Mouse (Mus musculus) ES-E14 (cell line): ENCODE results near the gene 6030458C11Rik. TPM values are rescaled to one million over a fixed set of nuclear protein-coding genes. Genes with fewer than 3 reads are reported as not detected.

Experiments
- DNase-seq: peaks from one replicate; pipeline ENCODE4 v3.0.0-alpha.2; 2013; ENCODE audit warnings: low read depth, low spot score
- H3K27ac ChIP-seq: 2 replicates; pipeline ENCODE4 v1.5.1; 2012; ENCODE audit warnings: low read depth, mild to moderate bottlenecking, low read length, moderate library complexity, mixed read lengths; ENCODE audit not compliant: poor library complexity, insufficient read depth, severe bottlenecking
- H3K36me3 ChIP-seq: 2 replicates; pipeline ENCODE4 v1.6.1; 2012; ENCODE audit warnings: mild to moderate bottlenecking, low read length, moderate library complexity, mixed read lengths; ENCODE audit not compliant: control insufficient read depth, poor library complexity, insufficient read depth, severe bottlenecking
- H3K4me1 ChIP-seq, 2 experiments: fragments of 150-350 bp in 1 of 2; sonication (generic) in 1 of 2; 2 replicates each; pipeline ENCODE4 v1.6.1; 2012; ENCODE audit warnings: low read length in 2 of 2, mild to moderate bottlenecking in 1 of 2, mixed read lengths in 1 of 2; ENCODE audit not compliant: control insufficient read depth in 2 of 2, insufficient read depth in 2 of 2, poor library complexity in 1 of 2
- H3K4me3 ChIP-seq, 2 experiments: fragments of 150-350 bp in 1 of 2; sonication (generic) in 1 of 2; 2 replicates each; pipeline ENCODE4 v1.5.1; 2012; ENCODE audit warnings: low read length in 2 of 2, low read depth in 1 of 2, mild to moderate bottlenecking in 1 of 2, mixed read lengths in 1 of 2; ENCODE audit not compliant: insufficient read depth in 1 of 2, poor library complexity in 1 of 2, severe bottlenecking in 1 of 2
- H3K9ac ChIP-seq: 2 replicates; pipeline ENCODE4 v1.6.1; 2012; ENCODE audit warnings: low read depth, mild to moderate bottlenecking, low read length, mixed read lengths; ENCODE audit not compliant: poor library complexity, insufficient read depth, severe bottlenecking
- H3K9me3 ChIP-seq: fragments of 150-350 bp; sonication (generic); 2 replicates; pipeline ENCODE4 v1.6.1; 2012; ENCODE audit warnings: low read depth, mild to moderate bottlenecking, low read length; ENCODE audit not compliant: control insufficient read depth, insufficient read depth
- CHD2 ChIP-seq: IDR thresholded peaks from 2 replicates; pipeline ENCODE4 v1.6.1; 2014; ENCODE audit warnings: mild to moderate bottlenecking, low read depth, low read length, inconsistent platforms
- HCFC1 ChIP-seq: IDR thresholded peaks from 2 replicates; pipeline ENCODE4 v1.6.1; 2012; ENCODE audit warnings: low read length, inconsistent platforms, borderline replicate concordance; ENCODE audit not compliant: insufficient read depth
- MAFK ChIP-seq: IDR thresholded peaks from 2 replicates; pipeline ENCODE4 v1.6.1; 2014; ENCODE audit warnings: mild to moderate bottlenecking, low read depth, low read length, inconsistent platforms; ENCODE audit not compliant: insufficient read depth
- ZC3H11A ChIP-seq: IDR thresholded peaks from 2 replicates; pipeline ENCODE4 v1.6.1; 2012; ENCODE audit warnings: low read depth, mild to moderate bottlenecking, inconsistent platforms, low read length, borderline replicate concordance
- ZNF384 ChIP-seq: IDR thresholded peaks from 2 replicates; pipeline ENCODE4 v1.6.1; 2012; ENCODE audit warnings: low read depth, low read length, inconsistent platforms
- in situ Hi-C, 2 experiments: fragments of 600-800 bp; cut with MboI; formaldehyde crosslinking; loops; one replicate each; pipeline ENCODE4 v1.15.1; 2025; ENCODE audit warnings: low sequenced_read_pairs in 2 of 2, inconsistent platforms in 1 of 2; ENCODE audit not compliant: unreplicated experiment in 2 of 2
- total RNA-seq: library from RNA; depleted of rRNA; stranded (reverse); fragments of 300-350 nt; gene quantifications from 2 replicates; pipeline ENCODE4 v1.2.3, GENCODE M21; 2012; rRNA removed

6030458C11Rik gene
- total RNA-seq, result 26.4 and 27.5 TPM in 2 replicates

DNA sequence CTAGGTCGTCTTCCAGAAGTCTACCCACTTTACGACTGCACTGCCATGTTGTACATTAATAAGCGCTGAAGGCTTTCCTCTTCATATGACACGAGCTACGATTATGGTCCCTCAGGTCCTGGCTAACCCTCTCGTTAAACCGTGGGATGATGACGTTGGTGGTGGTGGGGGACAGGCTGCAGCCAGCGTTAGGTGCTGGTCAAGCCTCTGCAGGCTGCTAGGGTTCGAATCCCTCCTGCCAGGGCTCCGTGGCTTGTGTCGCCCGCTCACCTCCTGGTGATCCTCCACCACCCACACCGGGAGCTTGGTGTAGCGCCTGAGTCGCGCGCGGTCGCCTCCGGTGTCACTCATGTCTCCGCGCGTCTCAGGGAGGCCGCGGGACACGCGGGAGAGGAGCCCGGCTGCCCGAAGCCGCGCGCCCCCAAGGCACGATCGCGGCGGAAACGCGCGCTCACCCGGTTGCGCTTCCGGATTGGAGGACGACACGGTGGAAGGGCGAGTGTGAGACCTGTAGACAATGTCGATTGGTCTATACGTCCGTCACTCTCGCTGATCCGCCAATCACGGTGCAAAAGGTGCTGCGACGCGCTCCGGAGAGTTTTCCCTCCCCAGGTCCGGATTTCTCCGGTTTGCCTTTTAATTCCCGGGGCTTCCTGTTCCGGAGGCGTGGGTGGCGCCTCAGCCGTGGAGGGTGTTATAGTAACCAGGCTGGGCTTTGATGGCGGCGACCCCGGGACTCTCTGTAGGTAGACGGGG, at the start of gene 6030458C11Rik, which contains the start of gene Drosha:
Gene 6030458C11Rik, minus strand, starts transcription at position 453 of the 756 bp plus-strand sequence.
Gene Drosha, plus strand, starts transcription at position 619 of the 756 bp plus-strand sequence.
- DNase-seq, result peak; percentile 99
- Histone ChIP-seq H3K4me1 (peaks cover 2 to 10% of the 10 kb centered on the region in 2 experiments; a peak in 1 of 4 replicates), H3K36me3 (peaks cover 35% of the 10 kb centered on the region), H3K9me3 (no peaks in the 10 kb centered on the region), H3K27ac (peak within 1 kb of the TSS; percentile 82), H3K4me3 (peak within 1 kb of the TSS; percentile 98 to 99), H3K9ac (peak within 1 kb of the TSS; percentile 99)
- in situ Hi-C loops, result loop anchor here in 1 of 2 experiments (25.0 kb wide), 1 partner anchor 837 kb away; the partner anchor contains the start of gene Sub1
- no peak; the same call in 1 of the 2 replicates for TF ChIP-seq HCFC1
- peak; percentile 92 for TF ChIP-seq CHD2
- no peak for TF ChIP-seq ZC3H11A
- TF ChIP-seq MAFK, result no peak
- TF ChIP-seq ZNF384, result no peak

DNA sequence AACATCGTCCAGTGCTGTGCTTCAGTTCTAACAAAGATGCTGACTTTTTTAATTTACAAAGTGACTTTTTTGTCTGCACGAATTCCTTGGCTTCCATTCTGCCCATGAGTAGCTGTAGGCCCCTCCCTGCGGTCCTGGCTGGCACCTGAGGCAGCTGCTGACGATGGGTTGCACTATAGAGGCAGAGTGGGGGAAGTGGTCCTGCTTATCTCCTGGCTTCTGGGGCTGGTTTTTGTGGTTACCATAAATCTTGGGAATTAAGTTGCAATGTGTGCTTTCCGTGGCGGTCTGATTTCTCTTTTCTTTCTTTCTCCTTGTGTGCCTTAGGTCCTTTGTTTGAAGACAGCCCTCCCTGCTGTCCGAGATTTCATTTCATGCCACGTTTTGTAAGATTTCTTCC, 42.8 kb upstream of the 6030458C11Rik start:
- TF ChIP-seq ZC3H11A, result no peak
- no peak for TF ChIP-seq HCFC1
- H3K27ac ChIP-seq, result no peak overlapping the region
- H3K9me3 ChIP-seq, result no peaks in the 10 kb centered on the region
- no peak overlapping the region for H3K4me3 ChIP-seq
- H3K36me3 ChIP-seq, result peaks cover 37% of the 10 kb centered on the region
- in situ Hi-C loops, result no loop called here
- DNase-seq, result no peak
- no peaks in the 10 kb centered on the region for H3K4me1 ChIP-seq
- no peak overlapping the region for H3K9ac ChIP-seq

DNA sequence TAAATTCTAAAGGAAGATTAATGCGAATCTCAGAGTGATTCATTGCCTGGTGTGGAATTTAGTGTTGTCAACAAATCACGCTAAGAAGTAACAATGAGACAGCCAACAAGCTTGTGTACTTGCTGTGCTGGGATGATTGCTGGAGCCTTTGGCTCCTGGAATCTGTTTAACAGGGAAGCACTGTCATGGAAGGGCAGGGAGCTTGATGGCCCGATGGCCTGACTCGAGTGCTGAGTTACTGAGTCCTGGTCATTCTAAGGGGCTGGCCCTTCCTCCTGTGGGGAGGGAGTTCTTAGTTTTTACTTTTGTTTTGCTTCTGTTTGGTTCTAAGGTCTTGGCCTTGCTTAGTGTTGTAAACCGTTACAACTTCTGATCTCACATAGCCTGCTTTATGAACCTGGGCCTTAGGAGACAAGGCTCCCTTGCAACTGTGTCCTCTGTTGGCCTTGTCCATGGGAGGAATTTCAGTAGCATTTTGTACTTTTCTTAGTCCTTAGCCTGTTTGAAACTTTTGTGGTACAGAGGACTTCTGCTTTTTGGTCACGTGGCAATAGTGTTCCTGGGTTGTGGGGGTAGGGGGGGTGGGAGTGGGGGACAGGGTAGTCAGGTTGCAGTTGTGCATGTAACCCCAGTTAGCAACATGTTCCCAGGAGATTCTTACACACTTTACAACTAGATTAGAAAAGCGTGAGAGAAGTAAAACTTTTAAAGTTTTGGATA, 41.3 kb upstream of the 6030458C11Rik start:
- in situ Hi-C loops, result no loop called here
- Histone ChIP-seq H3K4me1 (no peaks in the 10 kb centered on the region), H3K9ac (no peak overlapping the region), H3K36me3 (peaks cover 41% of the 10 kb centered on the region), H3K4me3 (no peak overlapping the region), H3K9me3 (no peaks in the 10 kb centered on the region), H3K27ac (no peak overlapping the region)
- no peak for TF ChIP-seq ZC3H11A
- TF ChIP-seq MAFK, result no peak
- no peak for TF ChIP-seq HCFC1
- no peak for TF ChIP-seq ZNF384
- no peak for TF ChIP-seq CHD2
- DNase-seq, result no peak

DNA sequence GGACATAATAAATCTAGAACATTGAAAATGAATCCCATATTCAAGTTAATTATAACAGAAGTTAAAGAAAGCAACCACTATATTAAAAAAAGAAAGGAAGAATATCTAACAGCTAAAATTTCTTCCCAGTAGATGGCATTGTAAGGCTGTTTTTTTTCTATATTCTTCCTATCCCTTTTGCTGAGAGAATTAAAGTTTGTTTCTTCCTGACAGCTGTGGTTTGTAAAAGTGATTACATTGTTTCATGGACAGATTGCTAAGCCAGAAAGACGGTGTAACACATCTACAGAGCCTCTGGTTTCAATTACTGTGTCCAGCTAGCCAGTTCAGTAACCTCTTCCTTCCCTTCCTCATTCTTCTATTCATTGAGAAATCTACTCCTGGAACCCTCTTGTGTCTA, 39.2 kb upstream of the 6030458C11Rik start:
- H3K9me3 ChIP-seq, result no peaks in the 10 kb centered on the region
- no peak for TF ChIP-seq CHD2
- no peak for TF ChIP-seq HCFC1
- no peak for TF ChIP-seq ZC3H11A
- no peak for TF ChIP-seq ZNF384
- TF ChIP-seq MAFK, result no peak
- peaks cover 45% of the 10 kb centered on the region for H3K36me3 ChIP-seq
- no peak overlapping the region for H3K27ac ChIP-seq
- no peaks in the 10 kb centered on the region for H3K4me1 ChIP-seq
- DNase-seq, result no peak
- in situ Hi-C loops, result no loop called here
- no peak overlapping the region for H3K4me3 ChIP-seq
- H3K9ac ChIP-seq, result no peak overlapping the region
